Mouse (Mus musculus) hindbrain, embryonic 15.5 days (tissue): ENCODE data around the gene Krt71. TPM values are rescaled to one million over a fixed set of nuclear protein-coding genes. Genes with fewer than 3 reads are reported as not detected.

Experiments
- ATAC-seq: fragments of 200-750 bp; cut with Nextera tagmentation; 2 replicates; pipeline ENCODE4 v1.8.0; 2017; ENCODE audit warnings: low read depth, moderate number of reproducible peaks, moderate TSS enrichment; ENCODE audit not compliant: low FRiP score
- H3K27ac ChIP-seq: fragments of 300-500 bp; sonication (generic); replicated peaks from 2 replicates; pipeline ENCODE4 v1.5.1; 2015; ENCODE audit warnings: mild to moderate bottlenecking, inconsistent platforms
- H3K27me3 ChIP-seq: fragments of 300-500 bp; sonication (generic); 2 replicates; pipeline ENCODE4 v1.6.1; 2015; ENCODE audit warnings: control low read depth, inconsistent platforms
- H3K36me3 ChIP-seq: fragments of 300-500 bp; sonication (generic); 2 replicates; pipeline ENCODE4 v1.6.1; 2015; ENCODE audit warnings: control low read depth, inconsistent platforms
- H3K4me1 ChIP-seq: fragments of 300-500 bp; sonication (generic); replicated peaks from 2 replicates; pipeline ENCODE4 v1.6.1; 2015; ENCODE audit warnings: control low read depth, inconsistent platforms
- H3K4me2 ChIP-seq: fragments of 300-500 bp; sonication (generic); 2 replicates; pipeline ENCODE4 v1.6.1; 2015; ENCODE audit warnings: moderate library complexity, mild to moderate bottlenecking, inconsistent platforms
- H3K4me3 ChIP-seq: fragments of 300-500 bp; sonication (generic); 2 replicates; pipeline ENCODE4 v1.5.1; 2015; ENCODE audit warnings: mild to moderate bottlenecking, inconsistent platforms
- H3K9ac ChIP-seq: fragments of 300-500 bp; sonication (generic); 2 replicates; pipeline ENCODE4 v1.6.1; 2015; ENCODE audit warnings: inconsistent platforms
- H3K9me3 ChIP-seq: fragments of 300-500 bp; sonication (generic); 2 replicates; pipeline ENCODE4 v1.6.1; 2016; ENCODE audit warnings: control low read depth, inconsistent platforms
- WGBS: fragments of 180-500 bp; shearing (Covaris S2); methylation state at CpG from one replicate; pipeline ENCODE4 v1.1.7; 2015; 5-methylcytosine and 5-hydroxymethylcytosine counted together
- polyA plus RNA-seq: library from polyadenylated mRNA; unstranded; fragments of >200 nt; fragmentation: Nextera tagmentation; extraction: Ambion mirVana; gene quantifications from 2 replicates; pipeline ENCODE4 v1.2.1, GENCODE M21; 2015

Gene Krt71
- 1.2 and 1.4 TPM in 2 replicates for polyA plus RNA-seq

DNA sequence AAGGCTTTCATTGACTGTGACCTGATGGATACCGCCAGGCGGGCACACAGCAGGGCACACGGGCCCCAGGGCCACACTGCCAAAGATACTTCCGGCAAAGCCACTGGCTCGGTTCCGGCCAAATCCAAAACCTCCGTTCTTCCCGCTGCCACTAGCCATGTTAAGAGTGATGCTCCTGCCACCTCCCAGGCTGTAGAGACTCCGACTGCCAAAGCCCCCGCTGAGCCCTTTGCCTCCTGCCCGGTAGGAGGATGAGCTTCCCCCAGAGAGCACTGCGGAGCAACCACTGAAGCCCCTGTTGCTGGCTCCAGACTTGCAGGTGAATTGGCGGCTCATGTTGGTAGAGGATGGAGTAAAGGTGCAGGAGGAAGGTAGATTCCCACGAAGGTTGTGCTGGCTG, at the start of gene Krt71:
Krt71 (minus strand) TSS at position 399 of the 400 bp plus-strand sequence.
- Histone ChIP-seq H3K4me1 (no peaks in the 10 kb centered on the region), H3K9ac (no peak within 1 kb of the TSS), H3K4me2 (no peak within 1 kb of the TSS), H3K36me3 (no peaks in the 10 kb centered on the region), H3K4me3 (no peak within 1 kb of the TSS), H3K27me3 (no peaks in the 10 kb centered on the region), H3K27ac (no peak within 1 kb of the TSS), H3K9me3 (no peaks in the 10 kb centered on the region)
- ATAC-seq = no peak
- 54% methylated on average over 14 of the region's 14 CpGs for WGBS

DNA sequence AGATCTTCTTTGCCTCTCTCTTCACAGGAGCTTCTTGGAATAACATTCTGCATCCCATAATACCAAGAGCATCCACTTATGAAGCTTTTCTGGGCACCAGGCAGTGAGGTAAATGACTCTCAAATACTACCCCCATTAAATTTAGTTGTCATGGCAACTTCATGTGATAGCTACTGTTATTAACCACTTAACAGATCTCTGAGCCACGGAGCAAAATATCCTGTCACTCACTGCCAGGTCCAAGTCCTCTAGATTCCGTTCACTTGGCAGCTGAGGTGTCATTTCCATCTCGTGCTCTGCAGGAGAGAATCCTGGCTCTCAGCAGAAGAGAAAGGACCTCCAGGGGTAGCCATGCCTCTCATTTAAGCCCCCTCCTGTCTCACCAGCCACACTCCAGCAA, 48.0 kb upstream of the Krt71 start:
- 0 out of 2 replicates have a peak, but pooled peaks have one; percentile 11 for ATAC-seq
- no peak overlapping the region for H3K27ac ChIP-seq
- no peaks in the 10 kb centered on the region for H3K9me3 ChIP-seq

DNA sequence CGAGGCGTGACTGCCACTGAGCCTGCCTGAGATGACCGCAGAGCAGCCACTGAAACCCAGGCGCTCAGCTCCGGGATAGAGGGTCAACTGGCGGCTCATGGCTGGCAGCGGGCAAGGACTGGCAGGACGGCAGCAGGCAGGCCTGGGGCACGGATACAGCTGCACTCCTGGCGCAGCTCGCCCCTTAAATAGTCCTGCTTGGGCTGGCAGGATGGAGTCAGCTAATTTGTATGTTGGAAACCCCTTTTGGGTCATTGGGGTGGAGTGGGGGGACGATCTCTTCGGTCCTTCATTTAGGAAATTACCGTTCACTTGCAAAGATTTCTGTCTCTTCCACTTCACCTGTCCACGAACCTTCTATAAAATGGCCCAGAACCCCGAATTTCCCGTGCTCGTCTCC, 43.5 kb upstream of the Krt71 start, which contains the start of gene Krt72:
Krt72 (minus strand) TSS at position 101 of the 400 bp plus-strand sequence.
- Histone ChIP-seq H3K9me3 (no peaks in the 10 kb centered on the region), H3K36me3 (no peaks in the 10 kb centered on the region), H3K4me3 (no peak within 1 kb of the TSS), H3K9ac (no peak within 1 kb of the TSS), H3K27ac (no peak within 1 kb of the TSS), H3K4me1 (peaks cover 16% of the 10 kb centered on the region), H3K4me2 (no peak within 1 kb of the TSS), H3K27me3 (0 out of 2 replicates have a peak, but pooled peaks cover 2% of the 10 kb centered on the region)
- WGBS = 89% methylated on average over 18 of the region's 18 CpGs
- ATAC-seq = no peak

More for the DNA sequence above, 48.0 kb upstream of the Krt71 start:
- no peaks in the 10 kb centered on the region for H3K36me3 ChIP-seq
- H3K4me2 ChIP-seq = no peak overlapping the region
- H3K4me3 ChIP-seq = no peak overlapping the region
- no peak overlapping the region for H3K9ac ChIP-seq
- no peaks in the 10 kb centered on the region for H3K27me3 ChIP-seq
- peaks cover 16% of the 10 kb centered on the region for H3K4me1 ChIP-seq
- 11% methylated on average over 3 of the region's 3 CpGs for WGBS

DNA sequence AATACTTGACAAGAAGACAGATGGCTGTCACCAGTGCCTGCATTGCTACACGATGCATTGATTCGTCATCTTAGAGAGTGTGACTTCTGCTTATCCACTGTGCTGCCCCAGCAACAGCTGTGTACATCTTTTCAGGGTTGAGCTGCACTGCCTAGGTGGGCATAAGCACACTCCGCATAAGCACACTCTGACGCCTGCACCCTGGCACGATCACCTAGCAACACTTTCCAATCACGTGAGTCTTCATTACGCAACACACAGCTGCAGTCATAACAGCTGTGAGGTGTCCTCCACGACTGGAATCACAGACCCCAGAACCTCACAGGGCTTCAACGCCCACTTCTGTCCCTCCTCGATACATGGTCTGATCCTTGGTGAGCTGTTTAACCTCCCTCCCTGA, 30.5 kb upstream of the Krt71 start:
- no peak overlapping the region for H3K9ac ChIP-seq
- no peaks in the 10 kb centered on the region for H3K9me3 ChIP-seq
- H3K4me3 ChIP-seq = no peak overlapping the region
- H3K27me3 ChIP-seq = no peaks in the 10 kb centered on the region
- 81% methylated on average over 10 of the region's 10 CpGs for WGBS
- H3K4me2 ChIP-seq = no peak overlapping the region
- H3K27ac ChIP-seq = no peak overlapping the region
- ATAC-seq = no peak
- H3K4me1 ChIP-seq = 0 out of 2 replicates have a peak, but pooled peaks cover 4% of the 10 kb centered on the region
- no peaks in the 10 kb centered on the region for H3K36me3 ChIP-seq

DNA sequence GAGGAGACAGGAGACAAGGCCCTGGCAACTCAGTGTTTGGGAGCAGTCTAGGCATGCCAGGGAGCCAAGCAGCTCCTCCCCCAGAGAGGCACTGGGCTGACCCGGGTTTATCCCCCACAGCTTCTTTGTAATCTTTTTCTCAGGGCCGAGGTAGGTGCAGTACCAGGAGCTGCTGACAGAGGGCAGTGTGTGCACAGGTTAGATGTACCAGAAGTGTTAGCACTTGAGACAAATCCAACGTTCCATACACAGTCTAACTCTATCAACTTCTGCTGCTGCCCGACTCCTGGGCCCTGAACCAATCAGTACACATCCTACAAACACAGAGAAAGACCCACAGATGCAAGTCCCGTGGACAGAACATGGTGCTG, 29.8 kb upstream of the Krt71 start:
- 9% methylated on average over 5 of the region's 5 CpGs for WGBS

DNA sequence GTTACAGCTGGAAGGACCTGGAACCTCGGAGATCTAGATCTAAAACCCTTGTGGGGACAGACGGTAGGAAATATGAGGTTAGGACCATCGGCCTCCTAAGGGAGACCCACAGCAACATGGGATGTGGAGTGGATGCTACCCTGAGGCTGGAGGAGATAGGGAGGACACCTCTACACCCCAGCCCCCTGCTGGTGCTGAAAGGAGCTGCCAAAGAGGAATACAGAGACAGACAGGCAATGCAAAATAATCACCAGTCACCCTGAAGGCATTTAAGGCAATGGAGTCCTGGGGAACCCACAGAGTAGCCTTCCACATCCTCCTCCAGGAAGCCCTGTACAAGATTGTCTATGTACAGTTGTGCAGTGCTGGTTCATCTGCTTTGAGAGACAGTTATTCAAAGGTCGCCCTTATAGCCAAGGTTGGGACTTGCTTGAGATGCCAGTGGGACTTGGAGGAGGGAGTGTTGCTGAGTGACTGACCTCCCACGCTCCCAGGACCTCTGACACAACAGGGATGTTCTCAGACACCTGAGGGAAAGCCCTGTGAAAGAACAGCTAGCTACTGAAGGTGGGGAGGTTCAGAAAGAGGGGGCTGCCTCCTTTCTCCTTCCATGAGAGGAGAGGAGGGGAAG, 29.3 kb upstream of the Krt71 start:
- peak; percentile 54 for ATAC-seq
- 72% methylated on average over 5 of the region's 5 CpGs for WGBS
- Histone ChIP-seq H3K36me3 (no peaks in the 10 kb centered on the region), H3K4me1 (0 out of 2 replicates have a peak, but pooled peaks cover 4% of the 10 kb centered on the region), H3K9me3 (no peaks in the 10 kb centered on the region), H3K27me3 (no peaks in the 10 kb centered on the region), H3K4me2 (no peak overlapping the region), H3K9ac (no peak overlapping the region), H3K27ac (no peak overlapping the region), H3K4me3 (no peak overlapping the region)

More for the DNA sequence above, 29.8 kb upstream of the Krt71 start:
- no peaks in the 10 kb centered on the region for H3K27me3 ChIP-seq
- peak; percentile 66 for ATAC-seq
- 0 out of 2 replicates have a peak, but pooled peaks cover 4% of the 10 kb centered on the region for H3K4me1 ChIP-seq
- no peak overlapping the region for H3K4me2 ChIP-seq
- H3K9me3 ChIP-seq = no peaks in the 10 kb centered on the region
- H3K27ac ChIP-seq = no peak overlapping the region
- H3K36me3 ChIP-seq = no peaks in the 10 kb centered on the region
- no peak overlapping the region for H3K4me3 ChIP-seq
- no peak overlapping the region for H3K9ac ChIP-seq

DNA sequence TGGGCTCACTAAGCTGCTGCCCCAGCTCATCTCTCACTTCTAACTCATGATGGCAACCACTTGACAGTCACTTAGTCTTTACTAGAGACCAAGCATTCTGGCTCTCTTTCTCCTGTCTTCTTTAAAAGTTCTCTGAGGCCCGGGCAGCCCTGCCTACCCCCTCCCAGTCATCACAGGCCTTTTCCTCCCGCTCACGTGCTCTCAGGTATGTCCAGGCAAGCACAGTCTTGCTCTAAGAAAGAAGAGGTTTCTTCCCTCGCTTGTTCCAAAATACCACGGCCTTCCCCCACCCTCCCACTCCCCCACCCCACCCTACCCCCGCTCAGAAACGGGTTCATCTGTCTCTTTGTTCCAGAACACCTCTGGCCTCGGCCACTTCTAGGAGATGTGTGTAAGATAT, 27.3 kb upstream of the Krt71 start:
- no peak for ATAC-seq
- 0 out of 2 replicates have a peak, but pooled peaks cover 4% of the 10 kb centered on the region for H3K4me1 ChIP-seq
- no peaks in the 10 kb centered on the region for H3K27me3 ChIP-seq
- H3K4me3 ChIP-seq = no peak overlapping the region
- no peaks in the 10 kb centered on the region for H3K36me3 ChIP-seq
- WGBS = 72% methylated on average over 8 of the region's 8 CpGs
- H3K9ac ChIP-seq = no peak overlapping the region
- no peak overlapping the region for H3K4me2 ChIP-seq
- no peak overlapping the region for H3K27ac ChIP-seq
- H3K9me3 ChIP-seq = no peaks in the 10 kb centered on the region

DNA sequence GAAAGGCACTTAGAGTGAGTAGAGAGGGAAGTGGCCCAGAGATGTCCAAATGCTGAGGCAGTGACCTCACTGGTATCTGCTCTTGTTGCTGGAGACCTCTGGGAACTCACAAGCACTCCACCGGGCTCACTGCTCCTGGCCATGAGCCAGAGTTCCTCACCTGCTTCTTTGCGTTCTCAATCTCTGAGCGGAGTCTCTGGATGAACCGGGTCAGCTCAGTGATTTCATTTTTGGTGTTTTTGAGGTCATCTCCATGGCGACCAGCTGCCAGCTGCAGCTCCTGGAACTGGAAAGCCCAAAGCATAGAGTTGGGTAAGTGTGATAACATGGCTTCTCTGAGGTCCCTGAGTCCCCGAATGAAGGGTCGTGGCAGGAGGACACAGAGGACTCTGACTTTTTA, 5.1 kb downstream of the Krt71 start:
- no peak overlapping the region for H3K9ac ChIP-seq
- H3K4me2 ChIP-seq = no peak overlapping the region
- ATAC-seq = no peak
- no peak overlapping the region for H3K4me3 ChIP-seq
- WGBS = 68% methylated on average over 7 of the region's 7 CpGs
- H3K27me3 ChIP-seq = no peaks in the 10 kb centered on the region
- no peak overlapping the region for H3K27ac ChIP-seq
- H3K4me1 ChIP-seq = no peaks in the 10 kb centered on the region
- no peaks in the 10 kb centered on the region for H3K9me3 ChIP-seq
- no peaks in the 10 kb centered on the region for H3K36me3 ChIP-seq

DNA sequence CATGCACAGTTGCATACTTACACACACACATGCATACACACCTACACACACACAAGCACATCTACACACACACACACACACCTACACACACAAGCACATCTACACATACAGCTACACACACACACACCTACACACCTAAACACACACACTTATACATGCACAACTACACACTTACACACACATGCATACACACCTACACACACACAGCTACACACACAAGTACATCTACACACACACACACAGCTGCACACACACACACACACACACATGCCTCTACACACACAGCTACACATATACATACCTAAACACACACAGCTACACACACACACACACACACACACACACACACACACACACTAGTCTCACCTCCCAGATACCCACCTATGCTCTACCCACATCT, 12.3 kb downstream of the Krt71 start:
- Histone ChIP-seq H3K36me3 (no peaks in the 10 kb centered on the region), H3K4me2 (no peak overlapping the region), H3K9me3 (no peaks in the 10 kb centered on the region), H3K4me3 (no peak overlapping the region), H3K9ac (no peak overlapping the region), H3K27ac (no peak overlapping the region), H3K27me3 (no peaks in the 10 kb centered on the region), H3K4me1 (no peaks in the 10 kb centered on the region)
- no peak for ATAC-seq

DNA sequence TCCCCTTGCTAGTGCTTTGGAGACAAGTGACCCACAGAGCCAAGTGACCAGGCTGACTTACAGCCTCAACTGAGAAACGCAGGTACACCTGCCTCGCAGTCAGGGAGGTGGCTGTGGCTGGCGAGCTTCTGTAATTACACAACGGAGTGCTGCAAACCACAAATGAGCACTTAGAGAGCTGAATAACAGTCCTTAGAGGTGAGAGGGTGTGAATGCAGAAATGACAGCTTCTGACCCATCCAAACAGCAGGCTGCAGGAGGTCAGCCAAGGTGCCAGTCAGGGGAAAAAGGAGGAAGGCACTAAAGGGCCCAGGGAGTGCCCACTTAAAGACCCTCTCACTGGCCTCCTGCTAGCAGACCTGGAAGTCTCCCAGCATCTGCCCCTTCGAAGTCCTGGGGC, 18.2 kb downstream of the Krt71 start:
- WGBS = 65% methylated on average over 5 of the region's 5 CpGs
- H3K36me3 ChIP-seq = no peaks in the 10 kb centered on the region
- no peak for ATAC-seq

DNA sequence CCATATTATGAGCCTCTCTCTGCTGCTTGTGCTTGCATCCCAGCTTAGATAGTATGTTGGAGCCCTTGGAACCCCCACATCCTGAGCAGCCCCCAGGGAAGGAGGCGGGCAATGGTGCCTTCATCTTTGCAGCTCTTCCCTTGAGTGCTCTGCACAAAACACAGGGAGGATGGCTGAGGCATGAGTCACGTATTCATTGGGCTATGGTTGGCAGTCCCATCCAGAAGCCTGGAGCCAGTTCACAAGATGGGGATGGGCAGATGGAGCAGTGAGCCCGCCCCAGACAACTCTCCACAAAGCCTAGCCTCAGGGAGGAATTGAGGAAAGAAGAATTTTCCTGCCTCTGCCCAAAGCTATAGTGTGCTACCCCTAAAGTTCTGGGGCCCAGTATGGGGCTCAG, 27.1 kb downstream of the Krt71 start:
- WGBS = 76% methylated on average over 3 of the region's 3 CpGs
- Histone ChIP-seq H3K27me3 (no peaks in the 10 kb centered on the region), H3K27ac (no peak overlapping the region), H3K4me1 (no peaks in the 10 kb centered on the region), H3K4me2 (no peak overlapping the region), H3K36me3 (no peaks in the 10 kb centered on the region), H3K4me3 (no peak overlapping the region), H3K9ac (no peak overlapping the region), H3K9me3 (no peaks in the 10 kb centered on the region)
- no peak for ATAC-seq

More for the DNA sequence above, 18.2 kb downstream of the Krt71 start:
- H3K9me3 ChIP-seq = no peaks in the 10 kb centered on the region
- H3K27ac ChIP-seq = no peak overlapping the region
- no peak overlapping the region for H3K4me2 ChIP-seq
- H3K4me1 ChIP-seq = no peaks in the 10 kb centered on the region
- no peak overlapping the region for H3K4me3 ChIP-seq
- H3K9ac ChIP-seq = no peak overlapping the region
- H3K27me3 ChIP-seq = no peaks in the 10 kb centered on the region

DNA sequence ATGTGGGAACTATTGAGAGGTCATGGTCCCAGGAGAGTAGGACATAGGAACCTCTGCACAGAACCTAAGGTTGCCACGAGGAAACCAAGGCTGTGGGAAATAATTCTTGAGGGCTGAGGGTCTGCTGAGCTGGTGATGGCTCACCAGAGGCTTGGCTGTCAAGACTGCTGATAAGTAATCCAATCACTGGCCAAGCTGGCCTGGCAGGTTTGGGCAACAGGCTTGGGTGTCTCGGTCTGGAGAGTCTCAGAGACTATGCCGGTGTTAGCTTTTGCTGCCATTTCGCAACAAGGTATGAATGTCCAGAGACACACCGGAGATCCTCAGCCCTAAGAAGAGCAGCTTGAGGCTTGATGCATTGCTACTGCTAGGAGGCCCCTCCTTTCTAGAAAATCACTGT, 28.6 kb downstream of the Krt71 start:
- H3K9me3 ChIP-seq = no peaks in the 10 kb centered on the region
- H3K4me3 ChIP-seq = no peak overlapping the region
- H3K27me3 ChIP-seq = no peaks in the 10 kb centered on the region
- ATAC-seq = no peak
- H3K36me3 ChIP-seq = no peaks in the 10 kb centered on the region
- H3K4me1 ChIP-seq = no peaks in the 10 kb centered on the region
- H3K9ac ChIP-seq = no peak overlapping the region
- no peak overlapping the region for H3K4me2 ChIP-seq
- WGBS = 90% methylated on average over 5 of the region's 5 CpGs
- no peak overlapping the region for H3K27ac ChIP-seq

DNA sequence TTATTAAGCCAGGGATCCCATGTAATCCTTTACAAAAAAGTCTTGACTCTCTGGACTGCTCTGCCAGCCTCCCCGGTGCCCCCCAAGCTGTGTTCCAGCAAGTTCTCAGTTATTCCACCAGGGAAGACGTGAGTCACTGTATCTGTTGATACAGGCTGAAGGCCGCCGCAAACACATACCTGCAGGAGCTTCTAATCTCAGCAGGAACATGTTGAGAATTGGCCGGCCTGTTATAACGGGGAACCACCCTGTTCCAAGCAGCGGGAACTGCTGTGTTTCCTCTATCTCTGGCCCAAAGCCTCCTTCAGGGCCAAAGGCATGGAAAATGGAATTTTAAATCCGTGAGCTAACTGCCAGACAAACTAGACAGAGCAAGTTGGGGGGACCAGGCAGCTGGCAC, 29.2 kb downstream of the Krt71 start:
- Histone ChIP-seq H3K27ac (no peak overlapping the region), H3K4me2 (no peak overlapping the region), H3K36me3 (no peaks in the 10 kb centered on the region), H3K4me1 (no peaks in the 10 kb centered on the region), H3K4me3 (no peak overlapping the region), H3K9me3 (no peaks in the 10 kb centered on the region), H3K9ac (no peak overlapping the region), H3K27me3 (no peaks in the 10 kb centered on the region)
- WGBS = 83% methylated on average over 8 of the region's 8 CpGs
- ATAC-seq = no peak
